Mouse (Mus musculus) G1E (cell line): ENCODE results near the gene Rassf10.

Source experiments
- CTCF ChIP-seq: IDR thresholded peaks from 2 replicates; pipeline ENCODE4 v1.5.1; 2012; ENCODE audit warnings: low read depth, low read length, inconsistent platforms, mixed read lengths
- GATA2 ChIP-seq: IDR thresholded peaks from 2 replicates; pipeline ENCODE4 v1.6.1; 2012; ENCODE audit warnings: low read depth, low read length, inconsistent platforms, borderline replicate concordance
- POLR2AphosphoS5 ChIP-seq: IDR thresholded peaks from 2 replicates; pipeline ENCODE4 v1.6.1; 2012; ENCODE audit warnings: low read depth, low read length, inconsistent platforms; ENCODE audit not compliant: insufficient replicate concordance
- TAL1 ChIP-seq: conservative IDR thresholded peaks from 2 replicates; pipeline ENCODE4 v1.6.1; 2012; ENCODE audit warnings: low read depth, low read length, inconsistent platforms, mixed read lengths

DNA sequence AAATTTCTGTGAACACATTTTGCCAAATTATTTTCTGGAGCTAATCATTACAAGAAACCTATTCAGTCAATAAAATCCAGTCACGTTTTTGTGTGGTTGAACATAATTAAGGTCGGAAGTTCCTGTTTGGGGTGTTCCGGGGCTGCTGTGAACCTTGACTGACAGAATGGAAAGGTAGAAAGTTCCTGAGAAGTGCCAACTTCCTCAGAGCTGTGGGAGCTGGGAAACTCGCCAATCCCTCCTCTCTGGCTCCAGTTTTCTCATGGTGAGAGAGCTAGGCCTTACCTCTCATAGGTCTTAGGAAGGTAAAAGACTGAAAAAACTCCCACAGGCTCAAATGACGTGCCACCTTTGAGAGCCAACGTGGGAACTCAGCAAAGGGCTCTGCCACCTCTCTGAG is 7.1 kb upstream of the Rassf10 start:
- TF ChIP-seq CTCF (no peak), GATA2 (no peak), POLR2AphosphoS5 (no peak), TAL1 (no peak)
